Mouse (Mus musculus) intestine, embryonic 16.5 days (tissue): ENCODE results near the gene Scd2. TPM values are rescaled to one million over a fixed set of nuclear protein-coding genes. Genes with fewer than 3 reads are reported as not detected.
"Not testable (repeated sequence)": the region's sequence is repeated elsewhere in the genome, so short reads cannot be mapped to it uniquely, and the experiment has no call there.

ENCODE experiments used
- ATAC-seq: fragments of 200-750 bp; cut with Nextera tagmentation; 2 replicates; pipeline ENCODE4 v1.8.0; 2017; ENCODE audit warnings: moderate TSS enrichment, moderate library complexity
- H3K27ac ChIP-seq: fragments of 300-500 bp; sonication (generic); 2 replicates; pipeline ENCODE4 v1.5.1; 2014; ENCODE audit warnings: mild to moderate bottlenecking, low read length
- H3K27me3 ChIP-seq: fragments of 300-500 bp; sonication (generic); replicated peaks from 2 replicates; pipeline ENCODE4 v1.6.1; 2014; ENCODE audit warnings: low read length, control low read depth, mixed read lengths; ENCODE audit not compliant: control insufficient read depth, insufficient read depth
- H3K36me3 ChIP-seq: fragments of 300-500 bp; sonication (generic); 2 replicates; pipeline ENCODE4 v1.6.1; 2014; ENCODE audit warnings: low read length, control low read depth; ENCODE audit not compliant: control insufficient read depth, insufficient read depth
- H3K4me1 ChIP-seq: fragments of 300-500 bp; sonication (generic); 2 replicates; pipeline ENCODE4 v1.6.1; 2014; ENCODE audit warnings: low read length, control low read depth, mixed read lengths; ENCODE audit not compliant: control insufficient read depth, insufficient read depth
- H3K4me2 ChIP-seq: fragments of 300-500 bp; sonication (generic); 2 replicates; pipeline ENCODE4 v1.6.1; 2014; ENCODE audit warnings: low read depth, low read length, control low read depth
- H3K4me3 ChIP-seq: fragments of 300-500 bp; sonication (generic); 2 replicates; pipeline ENCODE4 v1.5.1; 2014; ENCODE audit warnings: mild to moderate bottlenecking, low read length
- H3K9ac ChIP-seq: fragments of 300-500 bp; sonication (generic); 2 replicates; pipeline ENCODE4 v1.6.1; 2014; ENCODE audit warnings: low read depth, low read length
- H3K9me3 ChIP-seq: fragments of 300-500 bp; sonication (generic); 2 replicates; pipeline ENCODE4 v1.6.1; 2016; ENCODE audit warnings: low read length, control low read depth; ENCODE audit not compliant: control insufficient read depth
- WGBS: fragments of 180-500 bp; shearing (Covaris S2); extraction: QIAGEN DNeasy Blood & Tissue Kit; methylation state at CpG from one replicate; pipeline ENCODE4 v1.1.7; 2014; 5-methylcytosine and 5-hydroxymethylcytosine counted together
- polyA plus RNA-seq: library from polyadenylated mRNA; unstranded; fragments of >200 nt; fragmentation: Nextera tagmentation; extraction: Ambion mirVana; gene quantifications from 2 replicates; pipeline ENCODE4 v1.2.1, GENCODE M21; 2015

Gene Scd2
- polyA plus RNA-seq, 1 experiment from 2014 or later: 452 TPM

- 67% methylated on average over 2 of the region's 2 CpGs for WGBS
- Histone ChIP-seq H3K9me3 (no peaks in the 10 kb centered on the region; the same call in 1 of the 2 replicates), H3K27me3 (no peaks in the 10 kb centered on the region), H3K27ac (no peak overlapping the region), H3K36me3 (no peaks in the 10 kb centered on the region), H3K9ac (no peak overlapping the region), H3K4me3 (no peak overlapping the region), H3K4me2 (no peak overlapping the region), H3K4me1 (no peaks in the 10 kb centered on the region)
- ATAC-seq: no peak
These were observed 36.1 kb downstream of the Scd2 start for GRCm38 (mm10) chr19:44329566-44329965.

- H3K4me3 ChIP-seq, H3K36me3 ChIP-seq, H3K27me3 ChIP-seq, H3K9ac ChIP-seq, H3K4me2 ChIP-seq, H3K4me1 ChIP-seq, H3K27ac ChIP-seq, ATAC-seq, H3K9me3 ChIP-seq: not testable (repeated sequence)
- 85% methylated on average over 1 of the region's 1 CpGs for WGBS
These were observed 37.7 kb downstream of the Scd2 start for GRCm38 (mm10) chr19:44331128-44331527.

GRCm38 (mm10) chr19:44331911-44332310, 38.4 kb downstream of the Scd2 start:
- no peak for ATAC-seq
- H3K4me1 ChIP-seq: no peaks in the 10 kb centered on the region
- no peaks in the 10 kb centered on the region for H3K36me3 ChIP-seq
- H3K4me3 ChIP-seq: no peak overlapping the region
- H3K9ac ChIP-seq: no peak overlapping the region
- no peaks in the 10 kb centered on the region for H3K27me3 ChIP-seq
- no peak overlapping the region for H3K27ac ChIP-seq
- 79% methylated on average over 5 of the region's 5 CpGs for WGBS
- H3K4me2 ChIP-seq: no peak overlapping the region
- H3K9me3 ChIP-seq: no peaks in the 10 kb centered on the region; the same call in 1 of the 2 replicates

- H3K27me3 ChIP-seq: no peaks in the 10 kb centered on the region
- no peaks in the 10 kb centered on the region for H3K36me3 ChIP-seq
- H3K4me3 ChIP-seq: no peak overlapping the region
- WGBS: 83% methylated on average over 8 of the region's 8 CpGs
- H3K9ac ChIP-seq: no peak overlapping the region
- H3K27ac ChIP-seq: no peak overlapping the region
- H3K9me3 ChIP-seq: no peaks in the 10 kb centered on the region
- no peak overlapping the region for H3K4me2 ChIP-seq
- H3K4me1 ChIP-seq: no peaks in the 10 kb centered on the region
- ATAC-seq: no peak
These were observed 38.9 kb downstream of the Scd2 start for GRCm38 (mm10) chr19:44332326-44332725.

- Histone ChIP-seq H3K27ac (no peak within 1 kb of the TSS), H3K27me3 (no peaks in the 10 kb centered on the region), H3K9ac (no peak within 1 kb of the TSS), H3K4me2 (no peak within 1 kb of the TSS), H3K36me3 (no peaks in the 10 kb centered on the region), H3K9me3 (no peaks in the 10 kb centered on the region), H3K4me3 (no peak within 1 kb of the TSS), H3K4me1 (no peaks in the 10 kb centered on the region)
- ATAC-seq: no peak
- WGBS: 87% methylated on average over 10 of the region's 10 CpGs
These were observed 39.6 kb downstream of the Scd2 start, which contains the start of gene Scd4 for GRCm38 (mm10) chr19:44332833-44333623. Scd4 (plus strand) TSS chr19:44333092.

GRCm38 (mm10) chr19:44333991-44334390, 40.5 kb downstream of the Scd2 start:
- H3K4me1 ChIP-seq: no peaks in the 10 kb centered on the region
- no peak overlapping the region for H3K4me3 ChIP-seq
- H3K9me3 ChIP-seq: no peaks in the 10 kb centered on the region
- H3K4me2 ChIP-seq: no peak overlapping the region
- no peaks in the 10 kb centered on the region for H3K36me3 ChIP-seq
- no peak overlapping the region for H3K27ac ChIP-seq
- no peaks in the 10 kb centered on the region for H3K27me3 ChIP-seq
- no peak overlapping the region for H3K9ac ChIP-seq
- no peak for ATAC-seq
- 87% methylated on average over 9 of the region's 9 CpGs for WGBS

- 80% methylated on average over 6 of the region's 6 CpGs for WGBS
- H3K27me3 ChIP-seq: no peaks in the 10 kb centered on the region
- no peaks in the 10 kb centered on the region for H3K36me3 ChIP-seq
- no peak overlapping the region for H3K9ac ChIP-seq
- H3K4me3 ChIP-seq: no peak overlapping the region
- no peak overlapping the region for H3K27ac ChIP-seq
- no peak overlapping the region for H3K4me2 ChIP-seq
- ATAC-seq: no peak
- no peaks in the 10 kb centered on the region for H3K4me1 ChIP-seq
- no peaks in the 10 kb centered on the region for H3K9me3 ChIP-seq
These were observed 42.6 kb downstream of the Scd2 start for GRCm38 (mm10) chr19:44335876-44336662.

- Histone ChIP-seq H3K27ac (no peak overlapping the region), H3K36me3 (no peaks in the 10 kb centered on the region), H3K9me3 (no peaks in the 10 kb centered on the region), H3K27me3 (no peaks in the 10 kb centered on the region), H3K4me2 (no peak overlapping the region), H3K9ac (no peak overlapping the region), H3K4me1 (no peaks in the 10 kb centered on the region), H3K4me3 (no peak overlapping the region)
- ATAC-seq: no peak
- 84% methylated on average over 8 of the region's 8 CpGs for WGBS
These were observed 56.2 kb downstream of the Scd2 start for GRCm38 (mm10) chr19:44349689-44350088.

- no peak for ATAC-seq
- Histone ChIP-seq H3K9me3 (no peaks in the 10 kb centered on the region), H3K4me3 (no peak overlapping the region), H3K27me3 (no peaks in the 10 kb centered on the region), H3K4me2 (no peak overlapping the region), H3K4me1 (no peaks in the 10 kb centered on the region), H3K9ac (no peak overlapping the region), H3K36me3 (no peaks in the 10 kb centered on the region), H3K27ac (no peak overlapping the region)
- WGBS: 83% methylated on average over 7 of the region's 7 CpGs
These were observed 58.3 kb downstream of the Scd2 start for GRCm38 (mm10) chr19:44351756-44352155.
